Mouse (Mus musculus): ENCODE data around the gene Ren1. TPM values are rescaled to one million over a fixed set of nuclear protein-coding genes. Genes with fewer than 3 reads are reported as not detected.

The Ren1 gene
- total and polyA plus RNA-seq, 2 experiments from 2014 or later: 0.12 to 0.14 TPM

GRCm38 (mm10) chr1:133407436-133407835 lies 57.1 kb downstream of the Ren1 start:
- H3K9me3 ChIP-seq (ENCODE audit: low read length): no peaks in the 10 kb centered on the region
- H3K27ac ChIP-seq (ENCODE audit: low read depth, low read length): no peak overlapping the region
- no peak overlapping the region for H3K4me2 ChIP-seq (ENCODE audit: low read depth)
- no peak for TF ChIP-seq CTCF (IDR thresholded peaks at IDR 0.05; ENCODE audit: low read depth)
- H3K4me3 ChIP-seq (ENCODE audit: low read depth, low read length): no peak overlapping the region
- DNase-seq: no peak
- H3K36me3 ChIP-seq (ENCODE audit: insufficient read depth): no peaks in the 10 kb centered on the region
- no peak overlapping the region for H3K9ac ChIP-seq
- 72% methylated on average over 6 of the region's 6 CpGs for WGBS
- H3K27me3 ChIP-seq (ENCODE audit: insufficient read depth, low read length): no peaks in the 10 kb centered on the region
- H3K4me1 ChIP-seq (ENCODE audit: insufficient read depth): no peaks in the 10 kb centered on the region
- ATAC-seq: no peak

DNA sequence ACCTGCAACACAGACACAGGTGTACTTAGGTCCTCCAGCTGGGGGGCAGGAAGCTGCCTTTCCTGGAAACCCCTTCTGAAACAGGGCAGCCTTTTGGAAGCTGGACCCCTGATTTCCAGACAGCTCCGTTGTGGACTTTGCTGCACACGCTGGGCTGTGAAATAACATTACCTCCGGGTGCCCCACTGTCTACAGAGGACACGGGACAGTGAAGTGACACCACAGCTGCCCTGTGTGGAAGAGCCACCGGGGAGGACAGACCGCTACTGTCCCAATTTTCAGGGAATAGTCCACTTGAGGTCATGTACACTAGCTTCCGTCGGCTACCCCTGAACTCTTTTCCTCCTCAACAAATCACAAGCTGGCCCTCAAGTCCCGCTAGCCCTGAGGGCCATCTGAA lies 58.0 kb downstream of the Ren1 start:
- no peak for ATAC-seq

GRCm38 (mm10) chr1:133408880-133409516 lies 58.7 kb downstream of the Ren1 start:
- WGBS: 28% methylated on average over 6 of the region's 6 CpGs
- Histone ChIP-seq H3K27ac (ENCODE audit: low read depth, low read length) (no peak overlapping the region), H3K4me1 (ENCODE audit: insufficient read depth) (no peaks in the 10 kb centered on the region), H3K9me3 (ENCODE audit: low read length) (no peaks in the 10 kb centered on the region), H3K4me2 (ENCODE audit: low read depth) (no peak overlapping the region), H3K9ac (no peak overlapping the region), H3K27me3 (ENCODE audit: insufficient read depth, low read length) (no peaks in the 10 kb centered on the region), H3K4me3 (ENCODE audit: low read depth, low read length) (no peak overlapping the region), H3K36me3 (ENCODE audit: insufficient read depth) (no peaks in the 10 kb centered on the region)
- DNase-seq (no peak), ATAC-seq (no peak)
- TF ChIP-seq CTCF (IDR thresholded peaks at IDR 0.05; ENCODE audit: low read depth): no peak

More for the DNA sequence above, 58.0 kb downstream of the Ren1 start:
- Histone ChIP-seq H3K9ac (no peak overlapping the region), H3K4me3 (ENCODE audit: low read depth, low read length) (no peak overlapping the region), H3K27ac (ENCODE audit: low read depth, low read length) (no peak overlapping the region), H3K27me3 (ENCODE audit: insufficient read depth, low read length) (no peaks in the 10 kb centered on the region), H3K36me3 (ENCODE audit: insufficient read depth) (no peaks in the 10 kb centered on the region), H3K9me3 (ENCODE audit: low read length) (no peaks in the 10 kb centered on the region), H3K4me2 (ENCODE audit: low read depth) (no peak overlapping the region), H3K4me1 (ENCODE audit: insufficient read depth) (no peaks in the 10 kb centered on the region)
- 68% methylated on average over 9 of the region's 9 CpGs for WGBS
- no peak for DNase-seq
- no peak for TF ChIP-seq CTCF (IDR thresholded peaks at IDR 0.05; ENCODE audit: low read depth)

GRCm38 (mm10) chr1:133409786-133410185 lies 59.5 kb downstream of the Ren1 start:
- DNase-seq: no peak
- Histone ChIP-seq H3K27ac (ENCODE audit: low read depth, low read length) (no peak overlapping the region), H3K27me3 (ENCODE audit: insufficient read depth, low read length) (no peaks in the 10 kb centered on the region), H3K36me3 (ENCODE audit: insufficient read depth) (no peaks in the 10 kb centered on the region), H3K4me3 (ENCODE audit: low read depth, low read length) (no peak overlapping the region), H3K9ac (no peak overlapping the region), H3K4me1 (ENCODE audit: insufficient read depth) (no peaks in the 10 kb centered on the region), H3K4me2 (ENCODE audit: low read depth) (no peak overlapping the region), H3K9me3 (ENCODE audit: low read length) (no peaks in the 10 kb centered on the region)
- WGBS: 81% methylated on average over 9 of the region's 9 CpGs
- TF ChIP-seq CTCF (IDR thresholded peaks at IDR 0.05; ENCODE audit: low read depth): no peak
- ATAC-seq: no peak

Other genes with a start within 250 kb of the Ren1 start
- 35.0 and 49.5 TPM in 2 replicates for gene Ppp1r15b, start 219.4 kb upstream of the Ren1 start, total RNA-seq (2014; rRNA removed)
- gene Ppp1r15b, start 219.4 kb upstream of the Ren1 start, polyA plus RNA-seq (2015; fragmentation: Nextera tagmentation; extraction: Ambion mirVana): 13.9 and 18.7 TPM in 2 replicates
- gene Plekha6, start 186.3 kb upstream of the Ren1 start, total RNA-seq (2014; rRNA removed): 23.2 and 28.6 TPM in 2 replicates
- 3.4 and 5.7 TPM in 2 replicates for gene Plekha6, start 186.3 kb upstream of the Ren1 start, polyA plus RNA-seq (2015; fragmentation: Nextera tagmentation; extraction: Ambion mirVana)
- 0.15 and 0.29 TPM in 2 replicates for gene Golt1a, start 40.7 kb upstream of the Ren1 start, total RNA-seq (2014; rRNA removed)
- 0.19 TPM in 1 of 2 replicates, not detected in the other for gene Golt1a, start 40.7 kb upstream of the Ren1 start, polyA plus RNA-seq (2015; fragmentation: Nextera tagmentation; extraction: Ambion mirVana)
- not detected in 2 replicates for gene Kiss1, start 28.6 kb upstream of the Ren1 start, total RNA-seq (2014; rRNA removed)
- gene Kiss1, start 28.6 kb upstream of the Ren1 start, polyA plus RNA-seq (2015; fragmentation: Nextera tagmentation; extraction: Ambion mirVana): not detected in 2 replicates
- 15.5 and 25.3 TPM in 2 replicates for gene Etnk2, start 13.1 kb downstream of the Ren1 start, total RNA-seq (2014; rRNA removed)
- gene Etnk2, start 13.1 kb downstream of the Ren1 start, polyA plus RNA-seq (2015; fragmentation: Nextera tagmentation; extraction: Ambion mirVana): 10.3 and 17.6 TPM in 2 replicates
- gene Sox13, start 73.9 kb downstream of the Ren1 start, total RNA-seq (2014; rRNA removed): 8.0 and 9.7 TPM in 2 replicates
- gene Sox13, start 73.9 kb downstream of the Ren1 start, polyA plus RNA-seq (2015; fragmentation: Nextera tagmentation; extraction: Ambion mirVana): 2.0 and 3.0 TPM in 2 replicates